Mouse (Mus musculus): ENCODE measurements around the gene Elp4.

Gene Elp4

GRCm38 (mm10) chr2:105903896-105904756, at the start of gene Elp4, which contains the start of gene Immp1l:
Elp4 (minus strand) TSS chr2:105904564.
Immp1l (plus strand) TSS chr2:105904638.
- DNase-seq: peak; percentile 98

GRCm38 (mm10) chr2:105953862-105954261, 49.5 kb upstream of the Elp4 start:
- DNase-seq: no peak

- DNase-seq: no peak
Observed at GRCm38 (mm10) chr2:105951350-105951940, 47.1 kb upstream of the Elp4 start.

DNA sequence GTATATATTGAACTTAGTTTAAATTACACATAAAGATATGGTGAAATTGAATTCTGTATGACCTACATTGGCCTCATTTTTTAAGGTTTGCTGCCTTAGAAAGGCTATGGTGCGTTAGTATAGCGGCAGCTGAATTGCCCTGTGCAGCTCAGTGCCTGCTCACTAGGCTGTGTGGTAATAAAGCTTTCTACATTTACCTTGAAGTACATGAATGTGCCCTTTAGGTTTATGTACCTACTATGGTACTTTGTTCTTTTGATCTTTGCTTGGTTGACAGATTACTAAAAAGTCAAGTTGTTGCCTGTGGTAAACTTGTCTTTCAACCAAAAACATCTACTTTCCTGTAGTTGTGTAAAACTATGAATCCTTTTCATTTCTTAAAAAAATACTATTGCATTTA, 45.8 kb upstream of the Elp4 start:
- no peak for DNase-seq

- DNase-seq: no peak
Observed at GRCm38 (mm10) chr2:105917623-105918346, 13.4 kb upstream of the Elp4 start.

GRCm38 (mm10) chr2:105916671-105917070, 12.3 kb upstream of the Elp4 start:
- peak; percentile 22 for DNase-seq

DNA sequence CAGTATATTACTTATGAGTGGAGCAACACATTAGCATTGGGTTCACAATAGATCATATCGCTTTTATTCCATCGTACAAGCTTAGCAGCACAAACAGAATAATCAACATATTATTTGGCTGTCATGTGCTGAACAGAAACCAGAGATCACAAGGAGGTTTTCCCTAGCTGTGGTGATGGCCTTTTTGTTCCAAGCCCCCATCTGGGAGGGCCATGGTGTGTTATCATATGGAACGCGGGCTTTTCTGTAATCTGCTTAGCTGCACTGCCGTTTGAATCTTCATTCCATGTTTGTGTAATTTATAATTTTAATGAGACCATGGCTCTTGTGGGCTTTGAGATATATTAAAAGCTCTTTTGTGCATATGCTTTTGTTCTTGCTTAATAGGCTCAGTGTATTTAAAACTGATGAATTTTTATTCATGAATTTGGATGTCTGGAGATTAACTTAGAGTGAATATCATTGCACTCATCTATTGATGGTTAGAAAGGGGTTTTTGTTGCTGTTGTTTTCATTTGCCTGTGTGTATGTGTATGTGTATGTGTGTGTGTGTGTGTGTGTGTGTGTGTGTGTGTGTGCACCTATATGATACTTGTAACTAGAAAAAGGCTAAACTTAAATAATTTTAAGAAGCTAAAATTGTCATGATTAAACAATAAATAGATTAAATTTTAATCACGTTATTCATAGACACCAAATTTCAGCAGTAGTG, 9.4 kb upstream of the Elp4 start:
- DNase-seq: no peak

GRCm38 (mm10) chr2:105910611-105911010, 6.2 kb upstream of the Elp4 start:
- DNase-seq: no peak

DNA sequence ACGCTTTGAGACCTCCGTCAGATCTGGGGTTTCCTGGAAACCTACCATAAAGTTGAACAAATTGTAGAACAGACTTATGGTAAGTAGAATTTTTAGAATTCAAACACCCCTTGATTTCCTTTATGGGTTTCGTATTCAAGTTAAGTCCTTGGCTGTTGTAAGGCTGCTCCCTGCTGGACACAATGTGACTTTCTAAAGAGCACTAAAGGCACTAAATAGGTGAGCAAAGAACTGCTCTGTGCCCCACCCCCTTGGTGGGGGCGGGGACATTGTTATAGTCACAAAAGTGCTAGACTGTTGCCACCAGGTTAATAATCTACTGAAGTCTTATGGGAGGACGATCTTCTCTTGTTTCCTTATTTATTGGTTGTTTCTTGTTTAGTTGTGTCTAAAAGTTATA, 4.0 kb upstream of the Elp4 start:
- peak; percentile 31 for DNase-seq

DNA sequence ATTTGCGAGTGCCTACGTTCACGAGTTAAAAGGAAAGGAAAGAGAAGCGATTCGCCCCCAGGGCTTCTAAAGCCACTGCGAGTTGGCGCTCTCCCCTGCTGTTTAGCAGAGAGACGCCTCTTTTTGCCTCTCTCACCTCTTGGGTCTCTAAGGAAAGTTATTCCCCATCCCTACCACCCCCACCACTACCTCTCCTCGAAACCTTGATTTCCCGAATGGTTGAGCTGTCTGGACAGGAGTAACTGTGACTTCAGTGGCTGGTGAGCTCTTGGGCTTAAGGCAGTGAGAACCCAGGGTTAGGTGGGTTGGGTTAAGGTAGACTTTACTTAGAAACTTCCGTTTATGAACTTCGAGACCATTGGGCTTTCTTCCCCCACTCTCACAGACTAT, 388 bp upstream of the Elp4 start:
- no peak for DNase-seq

DNA sequence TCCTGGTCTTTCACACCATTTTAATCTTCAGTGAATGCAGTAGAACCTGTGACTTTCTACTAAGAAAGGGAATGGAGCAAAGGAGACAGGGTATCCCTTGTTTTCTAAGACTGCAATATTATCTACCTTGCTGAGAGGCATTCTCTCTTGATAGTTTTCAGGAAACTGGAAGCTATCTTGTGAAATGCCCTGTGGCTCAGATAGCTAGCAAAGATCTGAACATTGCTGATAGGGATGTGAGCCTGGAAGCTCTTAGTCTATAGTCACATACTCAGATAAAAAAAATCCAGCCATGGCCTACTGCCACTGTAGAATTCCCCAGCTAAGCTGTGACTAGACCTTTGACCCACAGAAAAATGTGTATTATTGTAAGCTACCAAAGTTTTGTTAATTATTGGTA, 13.5 kb downstream of the Elp4 start:
- DNase-seq: no peak

GRCm38 (mm10) chr2:105873403-105873802, 31.0 kb downstream of the Elp4 start:
- DNase-seq: no peak

DNA sequence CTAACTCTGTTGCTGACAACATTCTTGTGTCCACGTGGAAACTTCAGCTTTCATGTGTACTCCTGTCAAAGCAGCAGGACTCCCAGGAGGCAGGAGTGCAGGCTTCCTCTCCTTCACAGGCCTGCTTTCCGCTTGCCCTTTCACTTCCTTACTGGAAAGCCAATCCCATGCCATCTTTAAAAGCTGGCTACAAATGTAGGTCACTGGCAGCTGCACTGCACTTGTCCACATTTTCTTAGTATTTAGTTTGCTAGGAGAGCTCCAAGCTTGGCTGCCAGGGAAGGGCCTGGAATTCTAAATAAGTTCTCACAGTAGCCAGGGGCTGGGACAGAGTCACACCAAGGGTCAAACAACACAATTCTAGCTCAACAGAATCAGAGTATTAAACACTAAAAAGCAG, 49.6 kb downstream of the Elp4 start:
- peak; percentile 13 for DNase-seq

- DNase-seq: no peak
Observed at GRCm38 (mm10) chr2:105852971-105853370, 51.4 kb downstream of the Elp4 start.

GRCm38 (mm10) chr2:105851714-105852293, 52.6 kb downstream of the Elp4 start:
- DNase-seq: no peak

- DNase-seq: no peak
Observed at GRCm38 (mm10) chr2:105843151-105843550, 61.2 kb downstream of the Elp4 start.

DNA sequence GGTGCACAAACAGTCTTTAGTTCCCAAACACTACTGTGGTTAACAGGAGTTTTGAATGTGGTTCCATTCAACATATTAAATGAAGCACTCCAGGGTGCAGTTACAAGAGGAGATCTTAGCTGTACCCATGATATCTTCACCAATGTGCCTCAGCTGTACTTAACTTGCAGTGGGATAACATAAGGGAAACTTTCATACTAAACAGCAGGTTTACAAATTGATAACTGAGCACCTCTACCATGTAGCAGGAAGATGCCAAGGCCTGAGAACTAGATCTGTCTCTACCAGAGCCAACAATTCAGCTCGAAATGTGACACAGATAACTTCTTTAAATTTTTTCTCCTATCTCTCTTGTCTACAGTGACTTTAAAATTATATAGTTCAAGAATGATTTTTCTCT, 86.4 kb downstream of the Elp4 start:
- DNase-seq: no peak

GRCm38 (mm10) chr2:105815170-105815569, 89.2 kb downstream of the Elp4 start:
- DNase-seq: no peak

DNA sequence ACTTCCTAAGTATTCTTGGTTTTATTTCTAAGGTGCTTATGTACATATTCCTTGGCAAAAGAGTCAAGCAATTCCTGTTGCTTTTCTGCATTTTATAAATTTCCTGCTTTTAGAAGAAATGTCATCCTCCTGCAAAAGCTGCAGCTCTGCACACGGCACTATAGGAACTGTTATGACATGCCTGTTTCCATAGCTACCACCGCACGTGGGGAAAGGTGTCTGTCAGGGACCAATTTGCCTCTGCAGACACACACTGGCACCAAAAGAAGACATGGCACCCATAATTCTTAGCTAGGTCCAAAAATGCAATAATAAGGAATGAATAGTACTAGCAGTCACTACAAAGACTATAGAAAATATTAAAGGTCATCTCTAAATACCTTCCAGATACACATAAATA, 91.3 kb downstream of the Elp4 start:
- no peak for DNase-seq

- DNase-seq: no peak
Observed at GRCm38 (mm10) chr2:105810286-105810685, 94.1 kb downstream of the Elp4 start.

DNA sequence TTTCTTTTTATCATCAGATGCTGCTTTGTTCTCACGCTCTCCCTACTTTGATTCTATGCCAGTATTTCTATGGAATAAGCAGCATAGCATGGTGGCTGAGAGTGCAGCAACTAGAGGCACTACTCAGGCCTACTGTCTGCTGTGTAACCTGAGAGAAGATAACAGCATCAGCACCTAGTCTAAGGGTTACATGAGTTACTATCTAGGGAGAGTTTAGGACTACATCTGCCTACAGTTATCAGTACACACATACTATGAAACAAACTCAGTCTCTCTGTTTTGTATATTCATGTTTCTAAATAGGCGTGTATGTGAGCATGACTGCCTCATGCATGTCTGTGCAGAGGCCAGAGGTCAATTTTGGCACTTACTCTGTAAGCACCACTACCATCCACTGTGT, 97.8 kb downstream of the Elp4 start:
- DNase-seq: no peak

- no peak for DNase-seq
Observed at GRCm38 (mm10) chr2:105806047-105806446, 98.3 kb downstream of the Elp4 start.

DNA sequence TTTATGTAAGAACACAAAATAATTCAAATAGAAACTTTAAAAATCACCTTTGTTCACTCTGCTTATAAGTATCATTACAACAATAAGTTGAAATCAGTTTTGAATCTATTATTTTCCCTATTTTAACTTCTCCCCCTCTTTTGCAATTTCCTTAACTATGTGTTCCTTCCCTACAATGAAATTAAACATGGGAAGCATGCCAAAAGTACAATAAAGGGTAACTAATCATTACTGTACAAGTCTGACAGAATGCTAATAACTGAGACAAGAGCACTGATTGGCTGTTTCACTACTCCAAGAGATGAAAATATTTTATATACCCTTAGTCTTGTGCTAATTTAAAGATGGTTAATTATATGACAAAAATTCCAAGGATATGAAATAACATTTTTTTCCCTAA, 99.2 kb downstream of the Elp4 start:
- DNase-seq: no peak
